Mouse (Mus musculus): Measurements from ENCODE around the gene Mnd1.
A peak's percentile ranks its signal among the peaks of the same experiment; 100 is the strongest.

Gene Mnd1

DNA sequence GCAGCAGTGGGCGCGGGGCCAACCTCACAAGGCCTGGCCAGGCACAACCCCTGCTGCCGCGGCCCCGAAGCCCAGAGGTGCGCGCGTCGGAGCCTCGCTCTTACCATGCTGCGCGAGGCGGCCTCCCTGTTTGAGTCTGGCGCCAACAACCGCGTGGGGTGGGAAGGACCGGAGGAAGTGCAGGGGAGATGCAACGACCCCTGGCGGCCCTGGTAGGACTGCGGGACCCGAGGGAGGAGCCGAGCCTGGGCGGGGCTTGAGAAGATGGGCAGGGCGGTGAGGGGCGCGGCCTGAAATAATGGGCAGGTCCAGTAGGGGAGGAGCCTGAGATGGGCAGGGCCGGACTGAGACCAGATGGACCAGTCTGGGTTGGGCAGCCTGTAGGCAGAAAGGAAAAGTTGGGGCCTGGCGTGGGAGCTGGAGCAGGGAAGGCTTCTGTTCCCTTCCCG, at the start of gene Mnd1:
TSS of gene Mnd1 (minus strand) at position 229 of the 449 bp plus-strand sequence.
- DNase-seq (ENCODE audit: extremely low spot score): peak; percentile 99

DNA sequence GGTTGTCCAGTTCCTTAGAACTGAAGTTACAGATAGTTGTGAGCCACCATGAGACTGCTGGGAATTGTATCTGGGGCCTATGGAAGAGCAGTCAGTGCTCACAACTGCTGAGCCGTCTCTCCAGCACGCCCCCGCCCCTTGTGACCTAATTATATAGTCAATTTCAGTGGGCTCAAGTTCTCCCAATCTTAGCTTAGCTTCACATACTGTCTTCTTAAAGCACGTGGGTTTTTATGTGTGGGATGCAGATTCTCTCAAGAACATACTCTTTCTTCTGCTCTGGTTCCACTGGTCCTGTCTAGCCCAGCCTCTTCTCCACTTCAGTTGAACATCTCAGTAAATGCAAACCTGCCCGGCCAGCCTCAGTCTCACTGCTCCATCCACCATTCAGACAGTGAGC, 49.1 kb upstream of the Mnd1 start:
- DNase-seq (ENCODE audit: extremely low spot score): no peak

DNA sequence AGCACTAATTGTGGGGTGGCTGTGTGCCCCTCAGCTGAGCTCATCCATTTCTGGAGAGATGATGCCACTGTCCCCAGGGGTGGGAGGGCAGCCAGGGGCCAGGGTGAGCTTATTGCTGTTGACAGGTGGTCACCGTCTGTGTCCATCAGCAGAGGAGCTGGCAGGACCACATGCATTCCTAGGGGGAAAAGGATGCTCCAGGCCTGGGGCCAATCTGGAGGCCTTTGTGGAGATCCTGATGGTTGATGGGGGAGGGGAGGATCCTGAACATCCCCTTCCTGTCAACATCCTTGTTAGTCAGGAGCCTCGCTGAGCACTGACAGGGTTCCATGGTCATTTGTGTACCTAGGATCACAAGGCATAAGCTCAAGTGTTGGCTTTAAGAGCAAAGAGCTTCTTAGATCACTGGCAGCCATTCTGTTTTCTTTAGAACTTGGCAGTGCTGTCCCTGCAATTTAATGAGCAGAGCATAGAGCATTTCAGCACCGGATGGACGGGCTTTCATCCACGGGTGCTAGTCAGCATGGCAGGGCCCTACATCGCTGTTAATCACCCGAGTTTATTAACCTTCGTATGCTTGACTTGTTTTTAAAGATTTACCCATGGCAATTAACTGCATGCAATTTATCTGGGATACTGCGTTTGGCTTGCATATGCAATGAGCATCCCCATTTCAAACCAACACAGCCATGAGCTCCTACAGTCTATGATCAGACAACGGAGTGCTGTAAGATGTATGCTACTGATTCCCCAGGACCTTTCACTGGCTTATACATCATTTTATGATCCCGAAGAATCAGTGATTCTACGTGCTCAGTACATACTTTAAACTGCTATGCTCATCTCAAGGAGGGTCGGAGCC, 45.2 kb upstream of the Mnd1 start:
- no peak for DNase-seq (ENCODE audit: extremely low spot score)

DNA sequence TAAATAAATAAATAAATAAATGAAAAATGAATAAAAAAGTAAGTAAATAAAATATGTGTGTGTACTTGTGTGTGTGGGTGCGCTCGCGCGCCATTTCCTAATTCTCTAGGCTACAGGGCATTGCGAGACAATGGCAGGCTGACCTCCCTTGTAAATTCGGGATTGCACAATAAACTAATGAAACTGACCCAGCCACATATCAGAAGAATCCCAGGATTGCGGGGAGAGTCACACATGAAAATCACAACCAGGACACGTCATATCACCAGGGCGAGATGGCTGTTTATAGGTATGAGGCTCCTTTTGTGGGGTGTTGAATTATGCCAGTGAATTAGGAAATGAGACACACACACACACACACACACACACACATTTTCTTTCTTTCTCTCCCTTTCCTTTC, 43.9 kb upstream of the Mnd1 start:
- DNase-seq (ENCODE audit: extremely low spot score): no peak

DNA sequence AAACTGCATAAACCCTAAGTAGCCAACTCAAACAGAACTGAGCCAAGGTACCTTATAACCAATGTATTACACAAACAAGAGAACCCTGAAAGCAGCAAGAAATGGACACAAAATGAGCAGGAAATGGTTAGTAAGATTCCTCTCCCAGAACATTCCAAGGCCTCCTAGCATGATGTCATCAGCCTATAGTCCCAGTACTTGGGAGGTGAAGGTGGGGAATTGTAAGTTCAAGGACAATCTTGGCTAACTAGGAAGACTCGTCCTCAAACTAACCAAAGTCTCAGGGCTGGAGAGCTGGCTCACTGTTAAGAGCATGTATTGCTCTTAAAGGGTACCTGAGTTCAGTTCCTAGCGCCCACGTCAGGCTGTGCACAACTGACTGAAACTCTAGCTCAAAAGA, 42.6 kb upstream of the Mnd1 start:
- DNase-seq (ENCODE audit: extremely low spot score): no peak

DNA sequence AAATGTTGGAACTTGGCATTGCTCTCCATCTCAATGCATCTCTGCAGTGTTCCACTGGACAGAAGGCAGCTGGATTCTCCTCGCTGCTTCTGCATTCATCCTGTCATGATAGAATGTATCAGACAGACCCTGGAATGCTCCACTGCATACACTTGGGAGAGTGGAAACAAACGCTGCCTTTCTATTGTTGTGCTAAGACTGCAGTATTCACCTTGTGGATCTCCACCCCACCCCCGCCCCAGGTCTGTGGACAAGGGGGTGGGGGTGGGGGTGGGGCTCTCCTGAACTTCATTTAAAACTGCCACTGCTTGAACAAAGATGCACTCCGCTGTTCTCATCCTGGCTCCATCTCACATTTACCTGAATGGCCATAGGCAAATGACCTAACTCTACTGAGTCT, 38.3 kb upstream of the Mnd1 start:
- DNase-seq (ENCODE audit: extremely low spot score): no peak

DNA sequence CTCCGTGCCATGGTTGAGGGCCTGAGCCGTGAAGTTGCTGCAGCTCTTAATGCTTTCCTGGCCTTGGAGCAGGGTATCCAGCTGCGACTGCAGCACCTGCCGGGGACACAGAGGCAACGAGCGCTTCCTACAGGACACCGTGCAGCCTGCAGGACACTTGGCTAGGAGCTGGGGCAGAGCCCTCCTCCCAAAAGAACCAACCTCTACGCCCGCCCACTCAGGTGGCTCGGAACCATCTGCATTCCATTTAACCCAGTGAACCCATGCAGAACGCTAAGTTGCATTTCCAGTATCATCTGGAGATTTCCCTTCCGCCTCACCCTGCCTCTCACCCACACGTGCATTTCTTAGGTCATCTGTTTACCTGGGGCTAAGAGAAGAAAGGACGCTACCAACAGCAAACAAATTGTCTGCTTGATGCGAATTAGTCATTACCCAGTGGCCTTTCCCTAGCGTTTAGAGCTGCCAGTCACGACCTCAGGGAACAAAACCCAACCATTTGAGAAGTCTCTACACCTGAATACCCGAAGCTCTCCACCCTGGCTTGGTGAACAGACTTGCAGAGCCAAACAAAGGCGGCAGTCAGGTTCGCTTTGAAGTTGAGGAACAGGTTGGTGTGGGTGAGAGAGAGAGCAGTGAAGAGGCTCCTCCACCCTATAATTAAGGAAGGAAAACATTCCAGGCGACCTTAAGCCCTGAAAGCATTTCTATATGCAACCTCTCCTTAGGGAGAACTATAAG, 35.7 kb upstream of the Mnd1 start:
- no peak for DNase-seq (ENCODE audit: extremely low spot score)

DNA sequence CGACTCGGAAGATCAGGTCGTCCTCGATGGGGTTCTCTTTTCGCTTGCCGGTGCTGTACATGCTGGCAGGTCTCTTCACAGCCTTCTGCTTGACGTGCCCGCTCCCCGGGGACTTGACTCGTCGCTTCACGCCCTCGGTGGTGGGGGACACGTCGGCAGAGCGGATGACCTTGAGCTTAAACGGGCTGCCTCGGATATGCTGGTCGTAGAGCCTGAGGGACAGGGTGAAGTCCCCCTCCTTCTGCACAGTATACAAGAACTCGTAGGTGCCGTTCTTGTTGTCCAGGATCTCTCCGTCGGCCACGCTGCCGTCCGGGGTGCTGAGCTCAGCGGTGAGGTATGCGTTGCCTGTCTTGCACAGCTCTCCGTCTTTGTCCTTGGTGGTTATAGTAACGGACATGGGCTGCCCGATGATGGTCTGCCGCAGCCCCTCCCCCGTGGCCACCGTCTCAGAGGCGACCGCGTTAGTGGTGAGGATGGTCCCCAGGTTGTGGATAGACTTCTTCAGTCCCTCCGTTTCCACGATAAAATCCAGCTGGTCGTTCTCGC, 35.0 kb upstream of the Mnd1 start:
- DNase-seq (ENCODE audit: extremely low spot score): peak; percentile 46

DNA sequence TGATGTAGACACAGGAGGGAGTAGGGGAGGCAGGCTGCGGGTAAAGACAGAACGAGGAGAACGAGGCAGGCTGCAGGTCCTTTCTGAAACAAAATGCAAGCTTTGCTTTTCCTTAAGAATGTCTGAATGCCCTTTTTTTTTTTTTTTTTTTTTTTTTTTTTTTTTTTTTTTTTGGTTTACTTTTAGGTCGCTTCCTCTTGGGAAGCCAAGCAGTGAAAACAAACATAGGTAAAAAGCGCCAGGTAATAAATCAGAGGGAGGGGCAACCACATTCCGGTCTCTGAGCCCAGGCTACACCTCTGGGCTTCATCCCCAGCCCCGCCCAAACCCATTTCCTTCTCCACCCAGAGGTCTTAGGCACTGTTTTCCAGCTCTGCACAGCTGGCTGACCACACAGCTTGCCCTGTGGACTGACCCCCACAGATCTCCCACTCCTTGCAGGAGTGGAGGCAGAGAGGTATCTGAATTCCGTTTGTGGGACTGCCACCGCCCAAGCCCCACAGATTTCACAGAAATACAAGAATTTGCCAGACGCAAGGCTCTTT, 34.1 kb upstream of the Mnd1 start:
- DNase-seq (ENCODE audit: extremely low spot score): no peak

DNA sequence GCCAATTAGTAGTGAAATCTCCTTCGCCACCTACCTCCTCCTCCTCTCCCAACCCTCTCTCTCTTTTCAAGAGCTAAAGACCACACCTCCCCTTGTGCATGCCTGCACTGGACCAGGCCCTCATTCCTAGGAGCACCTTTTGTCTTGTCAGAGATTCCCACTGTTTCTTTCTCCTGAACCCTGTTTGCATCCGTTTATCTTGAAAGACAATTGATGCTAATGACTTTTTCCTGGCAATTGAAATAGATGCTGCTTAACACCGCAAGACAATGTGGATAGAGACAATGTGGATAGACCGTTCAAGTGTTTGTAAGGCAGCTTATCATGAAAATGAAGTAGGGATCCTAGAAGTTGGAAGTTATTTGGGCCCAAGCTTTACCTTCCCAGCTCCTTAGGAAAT, 26.1 kb upstream of the Mnd1 start:
- no peak for DNase-seq (ENCODE audit: extremely low spot score)

DNA sequence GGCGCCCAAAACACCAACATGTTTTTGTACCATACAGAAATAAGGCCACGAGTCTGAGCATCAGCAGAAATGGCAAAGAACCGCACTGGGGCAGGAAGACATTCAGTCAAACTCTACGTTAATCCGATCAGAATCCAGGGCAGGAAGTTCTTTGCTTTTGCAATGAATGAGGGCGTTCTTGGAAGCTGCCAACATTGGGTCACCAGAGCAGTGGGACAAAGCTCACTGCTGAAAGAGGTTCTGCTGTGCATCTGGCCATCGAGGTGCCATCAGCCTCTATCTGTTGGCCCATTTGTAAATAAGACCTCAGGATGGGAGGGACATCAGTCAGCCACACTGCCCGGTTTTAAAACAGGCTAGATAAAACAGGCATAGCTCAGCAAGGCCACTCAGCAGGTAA, 25.5 kb upstream of the Mnd1 start:
- DNase-seq (ENCODE audit: extremely low spot score): no peak

DNA sequence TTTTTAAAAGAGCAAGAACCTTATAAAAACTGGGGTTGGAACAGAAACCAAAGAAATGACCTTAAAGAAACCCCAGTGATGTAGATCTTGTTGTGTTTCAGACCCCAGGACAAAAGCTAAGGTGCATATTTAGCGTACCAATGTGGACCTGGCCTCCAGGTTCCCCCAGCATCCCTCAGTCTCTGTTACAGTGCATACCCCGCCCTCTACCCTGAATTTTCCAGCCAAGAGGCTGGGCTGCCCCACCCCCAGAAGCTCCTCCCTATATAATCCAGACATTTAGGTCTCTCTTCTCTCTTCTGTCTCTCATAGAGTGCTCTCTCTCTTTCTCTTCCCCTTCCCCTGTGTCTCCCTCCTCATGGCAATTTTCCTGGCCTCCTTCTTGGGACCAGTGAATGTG, 24.7 kb upstream of the Mnd1 start:
- DNase-seq (ENCODE audit: extremely low spot score): no peak

DNA sequence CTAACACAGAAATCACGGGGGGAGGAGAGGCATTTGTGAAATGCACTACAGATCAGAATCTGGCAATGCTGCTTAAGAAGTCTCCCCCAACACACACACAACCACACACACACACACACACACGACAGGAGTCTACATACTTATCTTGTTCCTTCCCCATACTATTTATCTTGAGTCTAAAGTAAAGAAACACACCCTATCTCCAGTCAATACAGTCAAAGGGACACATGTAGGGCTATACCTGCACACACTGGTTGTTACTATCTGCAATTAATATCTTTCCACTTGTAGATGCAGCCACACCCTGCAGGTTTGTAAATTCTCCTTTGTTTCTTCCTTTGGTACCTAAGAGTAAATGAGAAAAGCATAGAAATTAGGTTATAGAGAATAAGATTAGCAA, 22.2 kb upstream of the Mnd1 start:
- no peak for DNase-seq (ENCODE audit: extremely low spot score)

DNA sequence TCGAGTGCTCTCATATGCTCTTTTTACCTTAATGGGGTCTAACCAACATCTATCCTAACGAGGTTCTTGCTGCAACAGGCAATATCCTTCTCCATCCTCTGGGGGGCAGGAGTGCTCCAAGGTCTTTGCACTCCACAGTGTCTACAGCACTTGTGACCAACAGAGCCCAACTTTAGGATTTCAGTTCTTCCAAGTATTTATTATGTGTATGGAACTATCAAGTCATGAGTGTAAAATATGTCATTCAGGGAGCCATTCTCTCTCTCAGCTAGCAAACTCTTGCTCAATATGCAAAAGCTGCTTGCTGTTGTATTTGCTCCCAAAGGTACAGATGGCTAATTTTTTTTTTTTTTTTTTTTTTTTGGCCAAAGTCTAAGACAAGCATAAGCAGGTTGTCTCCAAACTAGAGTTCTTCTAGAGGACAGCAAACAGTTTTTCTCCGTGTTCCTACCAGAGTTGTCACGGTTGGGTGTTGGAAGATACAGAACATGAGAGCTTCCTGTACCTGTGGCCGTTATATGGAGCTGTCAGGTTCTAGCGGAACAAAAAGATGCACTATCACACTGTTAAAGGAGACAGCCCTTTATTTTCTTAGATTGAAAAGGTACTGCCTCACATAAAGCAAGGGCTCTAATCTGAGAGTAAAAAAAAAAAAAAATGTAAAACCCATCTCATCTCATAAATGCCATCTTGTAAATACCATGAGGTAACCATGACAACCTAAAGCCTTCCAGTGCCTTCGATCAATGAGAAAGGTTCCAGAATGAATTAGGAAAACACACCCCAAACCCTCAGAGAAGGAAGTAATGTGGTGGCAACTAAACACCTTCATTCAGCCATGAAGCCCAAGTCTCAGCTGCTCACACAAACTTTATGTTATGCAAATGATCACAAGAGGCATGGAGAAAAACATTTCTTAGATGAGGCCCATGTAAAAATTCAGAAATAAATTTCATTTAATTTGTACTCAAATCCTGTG, 20.0 kb upstream of the Mnd1 start:
- DNase-seq (ENCODE audit: extremely low spot score): peak; percentile 69

DNA sequence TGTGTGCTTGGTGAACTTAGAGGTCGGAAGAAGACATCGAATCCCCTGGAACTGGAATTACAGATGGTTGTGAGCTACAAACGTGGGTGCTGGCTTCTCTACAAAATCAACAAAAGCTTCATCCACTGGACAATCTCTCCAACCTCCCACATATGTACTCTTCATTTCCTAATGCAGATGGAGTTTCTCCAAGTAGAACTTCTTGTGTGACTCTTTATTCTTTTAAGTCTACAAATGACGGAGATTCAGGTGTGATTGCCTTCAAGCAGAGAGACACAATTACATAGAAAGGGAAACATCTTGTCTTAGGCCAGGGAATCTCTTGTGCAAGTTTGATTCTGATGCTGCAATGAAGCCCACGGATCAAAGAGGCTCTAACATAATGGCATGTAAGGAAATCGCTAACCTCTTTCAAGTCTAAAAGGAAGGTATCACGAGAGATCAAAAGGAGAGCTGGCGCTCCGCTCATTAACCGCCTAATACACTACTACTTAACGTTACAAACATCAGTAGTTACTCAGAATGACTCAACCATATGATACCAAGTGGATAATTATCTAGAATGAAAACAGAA, 18.1 kb upstream of the Mnd1 start, which contains the start of gene Gm6525:
TSS of gene Gm6525 (plus strand) at position 524 of the 574 bp plus-strand sequence.
- DNase-seq (ENCODE audit: extremely low spot score): no peak

DNA sequence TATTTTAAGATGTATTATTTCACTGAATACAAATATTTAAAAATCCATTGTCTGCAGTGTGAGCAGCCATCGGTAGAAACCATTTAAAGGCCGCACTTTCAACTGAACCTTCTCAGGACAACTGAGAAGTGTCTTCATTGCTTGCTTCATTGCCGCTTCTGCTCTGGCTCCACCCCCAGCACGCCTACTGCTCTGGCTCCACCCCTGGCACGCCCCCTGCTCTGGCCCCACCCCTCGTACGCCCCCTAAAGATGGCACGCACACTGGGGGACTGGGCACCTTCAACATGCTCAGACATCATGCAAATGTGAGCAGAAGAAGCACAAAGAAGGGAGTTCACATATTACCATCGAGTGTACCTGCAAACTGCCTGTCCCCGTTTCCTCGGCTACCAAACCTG, 16.8 kb upstream of the Mnd1 start:
- no peak for DNase-seq (ENCODE audit: extremely low spot score)

DNA sequence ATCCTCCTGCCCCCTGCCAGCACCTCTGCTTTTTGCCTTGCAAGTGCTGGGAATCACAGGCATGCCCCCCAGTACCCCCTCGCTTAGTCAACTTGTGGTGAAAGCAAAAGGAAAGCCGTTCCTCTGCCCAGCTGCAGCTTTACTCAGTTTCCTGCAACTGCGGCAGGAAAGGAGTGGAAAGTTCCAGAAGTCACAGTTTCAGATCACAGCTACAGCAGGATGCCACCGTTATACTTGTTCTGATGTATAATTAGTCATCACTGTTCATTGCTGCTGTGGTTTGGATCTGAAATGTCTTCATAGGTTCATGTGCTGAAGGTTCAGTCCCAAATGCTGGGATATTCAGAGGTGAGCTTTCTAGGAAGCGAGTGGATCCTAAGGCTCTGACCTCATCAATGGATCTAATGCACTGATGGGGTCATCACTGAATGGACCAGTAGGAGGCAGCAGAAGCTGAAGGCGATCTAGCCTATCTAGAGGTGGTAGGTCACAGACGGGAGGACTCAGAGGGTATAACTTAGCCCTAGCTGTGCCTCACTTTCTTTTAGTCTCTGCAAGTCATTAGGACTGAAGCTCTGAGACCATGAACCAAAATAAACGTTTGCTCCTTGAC, 13.9 kb upstream of the Mnd1 start:
- DNase-seq (ENCODE audit: extremely low spot score): no peak

DNA sequence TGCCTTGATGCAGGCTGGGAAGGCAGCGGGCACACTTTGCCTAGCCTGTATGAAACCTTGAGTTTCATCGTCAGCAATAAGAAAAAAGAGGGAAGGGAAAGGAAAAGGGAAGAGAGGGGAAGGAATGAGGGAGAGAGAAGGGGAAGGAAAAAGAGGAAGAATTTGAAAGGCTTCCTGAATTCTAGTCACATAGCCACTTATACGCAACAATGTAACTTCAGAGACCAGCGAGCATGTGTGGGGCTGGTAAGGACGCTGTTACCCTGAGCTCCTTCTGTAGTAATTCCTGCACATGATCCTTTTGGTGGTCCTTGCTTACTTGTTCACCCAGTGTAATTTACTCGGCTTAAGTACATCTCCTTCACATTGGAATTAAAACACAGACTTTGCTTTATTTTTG, 13.4 kb upstream of the Mnd1 start:
- DNase-seq (ENCODE audit: extremely low spot score): no peak

DNA sequence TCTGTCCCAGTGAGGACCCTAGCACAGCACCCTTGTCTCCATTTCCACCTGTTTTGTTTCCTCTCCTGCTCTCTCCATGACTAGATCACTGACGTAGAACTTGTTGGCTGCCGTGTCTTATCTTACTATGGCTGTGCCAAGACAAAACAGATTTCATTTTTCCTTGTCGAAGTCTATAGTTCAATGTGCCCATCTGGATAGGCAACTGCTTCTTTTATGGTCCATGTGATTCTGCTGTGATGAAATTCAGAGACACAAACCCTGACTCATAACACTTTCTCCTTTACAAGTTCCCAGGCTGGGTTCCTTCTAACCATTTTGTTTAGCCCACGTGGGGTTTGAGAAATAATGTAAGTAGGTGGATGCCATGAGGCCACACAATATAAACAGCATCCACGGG, 10.5 kb upstream of the Mnd1 start:
- DNase-seq (ENCODE audit: extremely low spot score): no peak

DNA sequence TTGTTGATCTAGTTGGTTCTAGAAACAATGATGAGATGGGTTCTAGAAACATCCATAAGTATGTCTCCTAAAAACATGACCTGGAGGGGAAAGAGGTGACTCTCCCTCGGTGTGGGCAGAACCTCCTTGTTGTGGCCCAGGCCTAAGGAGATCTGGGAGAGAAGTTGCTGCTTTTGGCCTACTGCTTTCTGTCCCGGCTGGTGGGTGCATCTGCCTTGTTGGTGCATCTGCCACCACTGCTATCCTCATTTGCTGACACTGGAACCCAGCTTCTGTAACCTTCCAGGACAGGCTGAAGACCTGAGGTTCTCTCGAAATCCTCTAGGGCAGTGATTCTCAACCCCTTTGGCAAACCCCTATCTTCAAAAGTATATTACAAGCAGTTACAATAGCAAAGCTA, 9.8 kb upstream of the Mnd1 start:
- no peak for DNase-seq (ENCODE audit: extremely low spot score)

Measured in embryo, embryonic 9.5 days (tissue).